Mouse (Mus musculus) lung, postnatal 36 days (tissue): ENCODE measurements at regions not wholly inside any gene's neighbourhood (a gene's known extent, or its start where the extent isn't known, plus 50 kb on each side); places are given as distances from the start of the nearest gene placed in this dataset.

ENCODE experiments used
- DNase-seq: peaks from one replicate; pipeline ENCODE4 v3.0.0; 2022; ENCODE audit warnings: mixed read lengths

DNA sequence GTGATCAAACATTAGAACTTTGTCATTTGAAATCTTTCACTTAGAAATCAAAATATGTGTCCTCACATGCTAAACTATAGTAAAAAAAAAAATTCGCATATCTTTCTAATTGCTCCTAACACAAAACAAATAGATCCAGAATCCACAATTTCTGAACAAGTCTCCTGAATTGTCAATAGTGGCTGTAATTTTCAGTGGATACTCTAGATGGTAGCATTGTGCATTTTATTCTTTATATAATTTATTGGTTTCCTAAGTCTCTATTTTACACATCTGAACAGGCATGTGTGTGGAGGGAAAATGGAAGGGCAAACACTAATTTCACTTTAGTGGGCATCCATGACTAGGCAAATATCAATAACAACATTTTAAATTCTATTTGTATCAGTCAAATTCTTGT, 63.7 kb upstream of the Tnmd start:
- peak; percentile 0 for DNase-seq

DNA sequence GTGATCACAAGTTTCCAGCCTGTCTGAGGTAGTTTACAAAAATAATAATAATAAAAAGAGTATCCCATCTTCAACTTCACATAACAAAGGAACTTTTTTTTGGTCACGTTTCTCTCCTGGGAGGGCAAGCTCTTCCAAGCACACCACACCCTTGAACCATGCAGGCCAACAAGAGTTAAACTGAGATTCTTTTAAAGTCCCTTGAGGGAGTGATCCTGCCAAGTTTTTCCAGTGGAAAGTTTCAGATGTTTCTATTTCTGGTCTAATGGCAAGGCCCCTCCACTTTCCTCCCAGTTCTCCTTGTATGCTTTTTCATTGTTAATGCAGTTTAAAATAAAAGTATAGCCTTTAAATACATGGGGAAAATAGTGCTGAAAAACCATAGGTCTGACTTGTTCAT, 65.2 kb upstream of the Pcdh19 start:
- no peak for DNase-seq

DNA sequence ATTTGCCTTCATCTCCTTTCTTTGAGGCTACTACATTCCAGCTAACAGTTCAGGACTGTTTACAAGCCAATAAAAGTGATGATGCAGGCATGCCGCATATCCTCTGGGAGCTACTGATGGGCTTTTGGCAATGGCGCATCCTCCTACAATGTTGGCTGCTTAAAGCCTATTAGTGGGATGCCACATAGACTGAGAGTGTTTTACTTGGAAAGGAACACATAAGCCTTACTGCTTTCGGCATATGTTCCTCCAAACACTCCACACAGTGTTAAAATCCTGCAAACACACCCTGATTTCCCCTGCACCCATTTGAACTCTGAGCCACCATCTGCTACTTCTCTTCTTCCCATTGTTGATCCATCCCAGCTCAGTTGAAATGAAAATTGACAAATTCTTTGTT, 63.4 kb upstream of the Pcdh19 start:
- no peak for DNase-seq

DNA sequence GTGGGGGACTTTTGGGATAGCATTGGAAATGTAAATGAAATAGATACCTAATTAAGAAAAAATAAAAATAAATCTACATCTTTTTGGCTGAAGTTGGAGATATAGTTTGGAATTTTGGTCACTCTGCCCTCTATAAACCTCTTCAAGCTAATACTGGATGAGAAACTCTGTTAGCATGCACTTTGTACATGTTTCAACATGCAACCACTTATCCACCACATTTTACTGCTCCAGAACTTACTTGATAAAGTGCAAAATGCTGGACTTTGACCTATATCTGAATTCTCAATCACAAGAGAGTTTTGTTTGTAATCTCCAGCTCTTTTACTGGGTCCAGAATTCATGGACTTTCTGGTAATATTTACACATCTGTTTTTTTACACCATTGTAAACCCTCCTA, 54.7 kb upstream of the Pcdh19 start:
- DNase-seq: no peak

DNA sequence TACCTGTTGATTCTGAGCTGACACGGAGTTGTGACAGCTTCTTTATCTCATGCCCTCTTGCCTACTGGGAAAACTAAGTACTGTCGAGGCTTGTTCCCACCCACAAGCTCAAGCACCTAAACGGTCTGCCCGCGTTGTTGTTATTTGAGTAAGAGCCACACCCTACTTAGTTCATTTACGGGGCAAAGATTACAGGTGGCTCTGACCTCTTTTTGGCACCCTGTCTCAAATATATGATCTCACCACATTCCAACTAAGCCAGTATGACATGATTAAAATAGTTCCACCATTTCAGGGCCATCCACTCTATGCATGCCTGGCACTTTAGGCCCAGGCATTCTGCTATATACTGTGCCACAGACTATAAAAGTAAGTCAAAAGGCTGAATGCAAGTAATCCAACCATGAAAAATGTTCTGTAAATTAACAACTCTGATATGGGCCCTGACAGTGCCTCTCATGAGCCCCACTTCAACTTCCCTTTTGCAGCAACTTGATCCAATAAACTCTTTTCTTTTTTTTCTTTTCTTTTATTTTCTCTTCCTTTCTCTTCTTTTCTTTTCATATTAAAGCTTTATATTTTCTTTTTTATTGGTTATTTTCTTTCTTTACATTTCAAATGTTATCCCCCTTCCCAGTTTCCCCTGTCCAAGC, 50.3 kb upstream of the Pcdh19 start:
- peak; percentile 17 for DNase-seq
